Mouse (Mus musculus) left cerebral cortex, adult 2 months (tissue): ENCODE results near the gene Gm5244. TPM values are rescaled to one million over a fixed set of nuclear protein-coding genes. Genes with fewer than 3 reads are reported as not detected.

Experiments used
- DNase-seq, 2 experiments: peaks; one replicate each; pipeline ENCODE4 v3.0.0; 2021 to 2022; ENCODE audit warnings: low spot score in 2 of 2, mixed read lengths in 1 of 2; ENCODE audit errors: extremely low spot score in 1 of 2
- H3K27ac ChIP-seq: fragments of 200-600 bp; 2 replicates; pipeline ENCODE4 v1.8.1; 2022
- H3K4me3 ChIP-seq: fragments of 200-600 bp; 2 replicates; pipeline ENCODE4 v1.8.1; 2022
- CTCF ChIP-seq: fragments of 200-600 bp; IDR thresholded peaks from 2 replicates; pipeline ENCODE4 v1.8.1; 2022; ENCODE audit warnings: antibody characterized with exemption, mild to moderate bottlenecking, moderate library complexity
- intact Hi-C: fragments of 180-260 bp; cut with DNase I; formaldehyde crosslinking; loops from one replicate; pipeline ENCODE4 v1.15.1; 2025
- long read RNA-seq, 2 experiments: library from polyadenylated mRNA; stranded (forward); transcript quantifications; one replicate each; pipeline ENCODE4 v2.0.0; 2021; ENCODE audit warnings: borderline mapping rate in 2 of 2
- total RNA-seq, 2 experiments: library from RNA; stranded (reverse); gene quantifications; 2 replicates each; pipeline ENCODE4 v1.2.3; 2021

The Gm5244 gene
- not detected for total RNA-seq
- long read RNA-seq, experiment 1: 0 reads
- long read RNA-seq, experiment 2: 0 reads

GRCm38 (mm10) chr19:12846382-12846781 is at the start of gene Gm5244:
TSS of gene Gm5244 (plus strand) at chr19:12846682.
- DNase-seq: no peak
- intact Hi-C loops: no loop called here
- TF ChIP-seq CTCF: no peak
- Histone ChIP-seq H3K27ac (no peak within 1 kb of the TSS), H3K4me3 (no peak within 1 kb of the TSS)

- Histone ChIP-seq H3K4me3 (peak overlapping the region; percentile 90), H3K27ac (peak overlapping the region; percentile 99)
- no peak for DNase-seq
- TF ChIP-seq CTCF: peak; percentile 58
- intact Hi-C loops: loop anchor here (2.0 to 10.0 kb wide), 6 partner anchors 74 to 882 kb away; partner anchors contain the start of genes Dtx4 and Patl1
Observed at GRCm38 (mm10) chr19:12797071-12797470, 49.4 kb upstream of the Gm5244 start.

- Histone ChIP-seq H3K27ac (no peak overlapping the region), H3K4me3 (no peak overlapping the region)
- intact Hi-C loops: loop anchor here (5.0 to 10.0 kb wide), 4 partner anchors 281 to 884 kb away; partner anchors contain the start of genes Dtx4 and Patl1
- no peak for TF ChIP-seq CTCF
- no peak for DNase-seq
Observed at GRCm38 (mm10) chr19:12798404-12798803, 48.1 kb upstream of the Gm5244 start.

GRCm38 (mm10) chr19:12799081-12799480 is 47.4 kb upstream of the Gm5244 start:
- intact Hi-C loops: loop anchor here (5.0 to 10.0 kb wide), 4 partner anchors 282 to 884 kb away; partner anchors contain the start of genes Dtx4 and Patl1
- no peak for TF ChIP-seq CTCF
- DNase-seq: no peak
- H3K27ac ChIP-seq: no peak overlapping the region
- no peak overlapping the region for H3K4me3 ChIP-seq

- TF ChIP-seq CTCF: no peak
- intact Hi-C loops: no loop called here
Observed at GRCm38 (mm10) chr19:12800621-12801020, 45.9 kb upstream of the Gm5244 start.

GRCm38 (mm10) chr19:12801046-12801445 is 45.4 kb upstream of the Gm5244 start:
- no peak for TF ChIP-seq CTCF
- intact Hi-C loops: no loop called here
- H3K4me3 ChIP-seq: no peak overlapping the region
- H3K27ac ChIP-seq: no peak overlapping the region
- DNase-seq: no peak

More at GRCm38 (mm10) chr19:12800621-12801020, 45.9 kb upstream of the Gm5244 start:
- DNase-seq: no peak
- no peak overlapping the region for H3K4me3 ChIP-seq
- H3K27ac ChIP-seq: no peak overlapping the region

GRCm38 (mm10) chr19:12802830-12803229 is 43.7 kb upstream of the Gm5244 start:
- no peak overlapping the region for H3K4me3 ChIP-seq
- intact Hi-C loops: no loop called here
- no peak for DNase-seq
- TF ChIP-seq CTCF: no peak
- peak overlapping the region; percentile 48 for H3K27ac ChIP-seq

GRCm38 (mm10) chr19:12804237-12804636 is 42.2 kb upstream of the Gm5244 start:
- Histone ChIP-seq H3K27ac (no peak overlapping the region), H3K4me3 (no peak overlapping the region)
- intact Hi-C loops: no loop called here
- no peak for DNase-seq
- TF ChIP-seq CTCF: no peak

- no peak for DNase-seq
- no peak overlapping the region for H3K4me3 ChIP-seq
- H3K27ac ChIP-seq: no peak overlapping the region
- intact Hi-C loops: no loop called here
- no peak for TF ChIP-seq CTCF
Observed at GRCm38 (mm10) chr19:12805730-12806129, 40.8 kb upstream of the Gm5244 start.

GRCm38 (mm10) chr19:12806214-12806613 is 40.3 kb upstream of the Gm5244 start:
- no peak for DNase-seq
- intact Hi-C loops: no loop called here
- Histone ChIP-seq H3K27ac (no peak overlapping the region), H3K4me3 (no peak overlapping the region)
- TF ChIP-seq CTCF: no peak

GRCm38 (mm10) chr19:12812644-12813364 is 33.7 kb upstream of the Gm5244 start:
- no peak for DNase-seq
- no peak for TF ChIP-seq CTCF
- Histone ChIP-seq H3K4me3 (no peak overlapping the region), H3K27ac (no peak overlapping the region)
- intact Hi-C loops: no loop called here

- no peak overlapping the region for H3K27ac ChIP-seq
- intact Hi-C loops: no loop called here
- TF ChIP-seq CTCF: no peak
- no peak overlapping the region for H3K4me3 ChIP-seq
- DNase-seq: no peak
Observed at GRCm38 (mm10) chr19:12813883-12814282, 32.6 kb upstream of the Gm5244 start.

GRCm38 (mm10) chr19:12818507-12818906 is 28.0 kb upstream of the Gm5244 start:
- no peak overlapping the region for H3K27ac ChIP-seq
- DNase-seq: no peak
- TF ChIP-seq CTCF: no peak
- H3K4me3 ChIP-seq: no peak overlapping the region
- intact Hi-C loops: loop anchor here (5.0 kb wide), 1 partner anchor 301 kb away; no protein-coding TSS in a partner anchor
